Mouse (Mus musculus): ENCODE results near the gene Chrne. TPM values are rescaled to one million over a fixed set of nuclear protein-coding genes. Genes with fewer than 3 reads are reported as not detected.

Gene Chrne
- polyA plus RNA-seq, 1 experiment from 2014 or later, result not detected

GRCm38 (mm10) chr11:70566586-70566985, 52.4 kb downstream of the Chrne start:
- WGBS (ENCODE audit: insufficient replicate concordance), result 76% methylated on average over 7 of the region's 7 CpGs
- no peak overlapping the region for H3K9ac ChIP-seq
- no peak overlapping the region for H3K4me3 ChIP-seq (replicated peaks)
- no peaks in the 10 kb centered on the region for H3K27me3 ChIP-seq
- 0 out of 2 replicates have a peak, but pooled peaks cover 6% of the 10 kb centered on the region for H3K36me3 ChIP-seq (replicated peaks)
- H3K27ac ChIP-seq (replicated peaks), result no peak overlapping the region
- peaks cover 78% of the 10 kb centered on the region for H3K4me1 ChIP-seq (replicated peaks)
- ATAC-seq (ENCODE audit: insufficient read depth), result no peak
- H3K9me3 ChIP-seq (replicated peaks), result no peaks in the 10 kb centered on the region
- no peak overlapping the region for H3K4me2 ChIP-seq

Other genes with a start within 250 kb of the Chrne start
- 13.5 and 14.5 TPM in 2 replicates for gene Pelp1, start 209.2 kb downstream of the Chrne start, polyA plus RNA-seq (2015; fragmentation: Nextera tagmentation; extraction: Ambion mirVana)
- 15.6 and 16.5 TPM in 2 replicates for gene Arrb2, start 186.6 kb downstream of the Chrne start, polyA plus RNA-seq (2015; fragmentation: Nextera tagmentation; extraction: Ambion mirVana)
- 13.2 and 14.4 TPM in 2 replicates for gene Med11, start 167.3 kb downstream of the Chrne start, polyA plus RNA-seq (2015; fragmentation: Nextera tagmentation; extraction: Ambion mirVana)
- gene Zmynd15, start 159.8 kb downstream of the Chrne start, polyA plus RNA-seq (2015; fragmentation: Nextera tagmentation; extraction: Ambion mirVana), result 0.22 and 0.26 TPM in 2 replicates
- gene Cxcl16, start 159.2 kb downstream of the Chrne start, polyA plus RNA-seq (2015; fragmentation: Nextera tagmentation; extraction: Ambion mirVana), result 2.0 and 2.2 TPM in 2 replicates
- 0.89 and 1.5 TPM in 2 replicates for gene Tm4sf5, start 114.0 kb downstream of the Chrne start, polyA plus RNA-seq (2015; fragmentation: Nextera tagmentation; extraction: Ambion mirVana)
- 0.31 and 0.43 TPM in 2 replicates for gene Vmo1, start 104.6 kb downstream of the Chrne start, polyA plus RNA-seq (2015; fragmentation: Nextera tagmentation; extraction: Ambion mirVana)
- gene Gltpd2, start 100.0 kb downstream of the Chrne start, polyA plus RNA-seq (2015; fragmentation: Nextera tagmentation; extraction: Ambion mirVana), result 31.9 and 36.3 TPM in 2 replicates
- 316 and 337 TPM in 2 replicates for gene Psmb6, start 93.8 kb downstream of the Chrne start, polyA plus RNA-seq (2015; fragmentation: Nextera tagmentation; extraction: Ambion mirVana)
- not detected in 2 replicates for gene Gm40193, start 86.3 kb downstream of the Chrne start, polyA plus RNA-seq (2015; fragmentation: Nextera tagmentation; extraction: Ambion mirVana)
- gene Pld2, start 79.2 kb downstream of the Chrne start, polyA plus RNA-seq (2015; fragmentation: Nextera tagmentation; extraction: Ambion mirVana), result 1.8 TPM in 2 replicates
- gene Mink1, start 56.3 kb downstream of the Chrne start, polyA plus RNA-seq (2015; fragmentation: Nextera tagmentation; extraction: Ambion mirVana), result 4.9 and 6.2 TPM in 2 replicates
- not detected in 2 replicates for gene 4930544D05Rik, start 3.4 kb downstream of the Chrne start, polyA plus RNA-seq (2015; fragmentation: Nextera tagmentation; extraction: Ambion mirVana)
- gene Gp1ba, start 19.9 kb upstream of the Chrne start, polyA plus RNA-seq (2015; fragmentation: Nextera tagmentation; extraction: Ambion mirVana), result 2.6 and 3.0 TPM in 2 replicates
- 76.8 and 80.4 TPM in 2 replicates for gene Rnf167, start 28.0 kb upstream of the Chrne start, polyA plus RNA-seq (2015; fragmentation: Nextera tagmentation; extraction: Ambion mirVana)
- 70.3 and 79.4 TPM in 2 replicates for gene Slc25a11, start 28.3 kb upstream of the Chrne start, polyA plus RNA-seq (2015; fragmentation: Nextera tagmentation; extraction: Ambion mirVana)
- 927 and 1,040 TPM in 2 replicates for gene Pfn1, start 35.4 kb upstream of the Chrne start, polyA plus RNA-seq (2015; fragmentation: Nextera tagmentation; extraction: Ambion mirVana)
- gene Eno3, start 38.0 kb upstream of the Chrne start, polyA plus RNA-seq (2015; fragmentation: Nextera tagmentation; extraction: Ambion mirVana), result 10.8 and 18.2 TPM in 2 replicates
- 55.1 and 59.5 TPM in 2 replicates for gene Spag7, start 50.2 kb upstream of the Chrne start, polyA plus RNA-seq (2015; fragmentation: Nextera tagmentation; extraction: Ambion mirVana)
- 3.3 and 3.4 TPM in 2 replicates for gene Camta2, start 68.9 kb upstream of the Chrne start, polyA plus RNA-seq (2015; fragmentation: Nextera tagmentation; extraction: Ambion mirVana)
- gene Inca1, start 80.9 kb upstream of the Chrne start, polyA plus RNA-seq (2015; fragmentation: Nextera tagmentation; extraction: Ambion mirVana), result 1.3 and 1.6 TPM in 2 replicates
- gene Kif1c, start 81.3 kb upstream of the Chrne start, polyA plus RNA-seq (2015; fragmentation: Nextera tagmentation; extraction: Ambion mirVana), result 0.79 and 0.85 TPM in 2 replicates
- gene Zfp3, start 145.0 kb upstream of the Chrne start, polyA plus RNA-seq (2015; fragmentation: Nextera tagmentation; extraction: Ambion mirVana), result 1.4 TPM in 2 replicates
- 0.47 and 0.77 TPM in 2 replicates for gene Scimp, start 193.4 kb upstream of the Chrne start, polyA plus RNA-seq (2015; fragmentation: Nextera tagmentation; extraction: Ambion mirVana)
- 13.0 and 13.1 TPM in 2 replicates for gene Rabep1, start 225.6 kb upstream of the Chrne start, polyA plus RNA-seq (2015; fragmentation: Nextera tagmentation; extraction: Ambion mirVana)